Mouse (Mus musculus): ENCODE results near the gene Fut2.

Gene Fut2

DNA sequence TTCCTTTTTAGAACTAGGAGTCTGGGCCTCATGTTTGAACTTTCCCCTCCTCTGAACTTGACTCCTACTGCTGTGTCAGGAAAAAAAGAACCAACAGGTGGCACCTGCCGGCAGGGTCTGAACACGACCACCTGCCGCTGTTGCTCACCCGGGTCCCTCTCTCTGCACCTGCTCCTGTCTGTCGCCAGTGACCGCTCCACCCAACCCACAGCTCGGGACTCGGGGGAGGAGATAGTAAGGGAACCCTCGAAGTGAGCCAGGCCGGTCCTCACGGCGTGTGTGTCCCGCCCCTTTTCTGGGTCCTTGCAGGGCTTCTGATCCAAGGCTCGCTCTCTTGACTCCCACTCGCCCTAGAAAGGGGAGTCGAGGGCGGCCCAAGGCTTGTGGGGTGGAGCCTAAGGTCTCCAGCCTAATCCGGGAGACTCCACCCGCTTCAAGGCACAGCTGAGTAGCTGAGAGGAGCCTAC lies 26.6 kb downstream of the Fut2 start, which contains the start of gene Mamstr:
Gene Mamstr (plus strand): TSS at position 417 of the 467 bp plus-strand sequence.
- in situ Hi-C loops (cut with MseI, MboI): no loop called here

GRCm38 (mm10) chr7:45638623-45639401 lies 27.4 kb downstream of the Fut2 start:
- in situ Hi-C loops (cut with MseI, MboI): no loop called here

GRCm38 (mm10) chr7:45637710-45638109 lies 28.5 kb downstream of the Fut2 start:
- in situ Hi-C loops (cut with MseI, MboI): no loop called here

GRCm38 (mm10) chr7:45635711-45636688 lies 30.2 kb downstream of the Fut2 start:
- in situ Hi-C loops (cut with MseI, MboI): no loop called here

- in situ Hi-C loops (cut with MseI, MboI): no loop called here
Observed at GRCm38 (mm10) chr7:45634946-45635681, 31.1 kb downstream of the Fut2 start.

DNA sequence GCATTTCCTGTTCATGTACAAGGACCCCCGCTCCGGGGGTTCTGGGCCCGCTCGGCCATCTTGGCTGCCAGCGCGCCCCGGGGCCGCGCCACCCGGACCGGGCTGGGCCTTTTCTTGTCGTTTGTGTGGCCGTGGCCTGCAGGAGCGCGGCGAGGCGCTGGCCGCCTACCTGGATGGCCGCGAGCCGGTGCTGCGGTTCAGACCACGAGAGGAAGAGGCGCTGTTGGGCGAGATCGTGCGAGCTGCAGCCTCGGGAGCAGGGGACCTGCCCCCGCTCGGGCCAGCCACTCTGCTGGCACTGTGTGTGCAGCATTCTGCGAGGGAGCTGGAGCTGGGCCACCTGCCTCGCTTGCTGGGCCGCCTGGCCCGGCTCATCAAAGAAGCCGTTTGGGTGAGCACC lies 33.7 kb downstream of the Fut2 start:
- in situ Hi-C loops (cut with MseI, MboI): no loop called here

- in situ Hi-C loops (cut with MseI, MboI): no loop called here
Observed at GRCm38 (mm10) chr7:45630064-45630907, 35.9 kb downstream of the Fut2 start.

GRCm38 (mm10) chr7:45628364-45629294 lies 37.6 kb downstream of the Fut2 start:
- in situ Hi-C loops (cut with MseI, MboI): no loop called here

DNA sequence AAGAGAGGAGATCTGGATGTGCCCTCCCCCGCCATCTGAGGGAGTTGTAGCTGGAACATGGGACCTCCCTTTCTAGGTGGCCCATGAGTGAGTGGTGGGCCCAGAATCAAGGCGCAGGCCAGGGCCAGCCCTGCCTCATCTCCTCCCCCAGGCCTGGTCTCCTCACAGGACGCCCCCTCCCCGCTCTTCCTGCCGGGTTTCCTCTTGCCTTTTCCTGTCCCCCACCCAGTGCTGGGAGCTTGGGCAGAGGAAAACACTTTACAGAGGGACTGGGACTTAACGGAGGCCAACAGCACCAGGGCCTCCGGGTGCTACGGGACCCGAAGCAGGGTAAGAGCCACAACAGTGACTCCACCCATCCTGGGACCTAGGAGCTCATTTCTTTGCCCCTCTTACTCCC lies 38.9 kb downstream of the Fut2 start, which contains the start of gene Rasip1:
Gene Rasip1 (plus strand): TSS at position 228 of the 400 bp plus-strand sequence.
- in situ Hi-C loops (cut with MseI, MboI): no loop called here

- in situ Hi-C loops (cut with MseI, MboI): no loop called here
Observed at GRCm38 (mm10) chr7:45626571-45627076, 39.6 kb downstream of the Fut2 start.

- in situ Hi-C loops (cut with MseI, MboI): no loop called here
Observed at GRCm38 (mm10) chr7:45625481-45625880, 40.7 kb downstream of the Fut2 start.

DNA sequence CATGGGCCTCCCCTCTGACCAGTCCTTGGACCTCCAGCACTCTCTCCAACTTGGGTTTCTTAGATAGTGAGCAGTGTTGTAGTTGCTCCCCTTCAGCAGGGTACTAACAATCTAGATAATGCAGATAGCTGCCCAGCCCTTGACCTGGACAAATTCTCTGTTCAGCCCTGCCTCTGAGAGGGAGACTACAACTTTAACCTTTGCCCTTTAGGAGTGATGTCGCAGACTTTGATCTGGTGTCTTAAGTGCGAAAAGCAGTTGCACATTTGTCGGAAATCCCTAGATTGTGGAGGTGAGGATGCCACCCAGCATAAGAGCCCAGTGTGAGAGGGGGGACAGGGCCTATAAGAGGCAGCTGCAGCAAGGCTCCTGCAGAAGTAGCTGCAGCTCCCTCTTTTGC lies 41.5 kb downstream of the Fut2 start:
- in situ Hi-C loops (cut with MseI, MboI): no loop called here

DNA sequence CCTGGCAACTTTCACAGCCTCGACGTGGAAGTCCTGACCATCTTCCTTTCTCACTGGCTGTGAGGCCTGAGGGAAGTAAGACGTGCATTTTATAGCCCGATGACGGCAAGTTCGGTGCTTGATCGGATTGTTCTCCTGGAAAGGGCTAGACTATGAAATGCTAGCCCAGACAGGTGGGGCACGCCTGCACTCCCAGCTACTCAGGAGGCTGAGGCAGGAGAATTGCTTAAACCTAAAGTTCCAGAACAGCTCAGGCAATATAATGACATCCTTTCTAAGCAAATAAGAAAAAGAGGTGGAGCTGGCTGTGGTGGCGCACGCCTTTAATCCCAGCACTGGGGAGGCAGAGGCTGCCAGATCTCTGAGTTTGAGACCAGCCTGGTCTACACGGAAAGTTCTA lies 42.7 kb downstream of the Fut2 start:
- in situ Hi-C loops (cut with MseI, MboI): no loop called here

DNA sequence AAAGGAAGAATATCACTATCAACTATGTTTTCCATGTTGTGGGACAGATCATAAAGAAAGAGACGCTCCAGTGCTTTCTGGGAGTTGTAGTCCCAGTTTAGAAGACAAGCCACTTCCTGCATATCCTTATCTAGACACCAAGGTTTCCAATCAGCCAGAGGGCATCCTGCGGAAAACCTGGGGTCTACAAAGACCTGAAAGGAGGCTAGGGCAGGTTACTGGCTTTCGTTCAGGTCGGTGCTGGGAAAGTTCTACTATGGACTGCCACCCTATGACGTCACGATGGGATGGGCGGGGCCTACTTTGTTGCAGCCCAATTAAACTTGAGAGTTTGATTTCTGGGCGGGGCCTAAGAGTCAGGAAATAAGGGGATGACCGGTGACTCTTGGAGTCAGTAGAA lies 44.8 kb downstream of the Fut2 start, which contains the start of gene Izumo1:
Gene Izumo1 (plus strand): TSS at position 369 of the 400 bp plus-strand sequence.
- in situ Hi-C loops (cut with MseI, MboI): no loop called here

GRCm38 (mm10) chr7:45619592-45619991 lies 46.6 kb downstream of the Fut2 start:
- in situ Hi-C loops (cut with MseI, MboI): no loop called here

- in situ Hi-C loops (cut with MseI, MboI): no loop called here
Observed at GRCm38 (mm10) chr7:45618316-45618715, 47.9 kb downstream of the Fut2 start.

GRCm38 (mm10) chr7:45617042-45617695 lies 49.0 kb downstream of the Fut2 start, which contains the start of gene Fut1:
Fut1 (plus strand) TSS chr7:45617289.
- in situ Hi-C loops (cut with MseI, MboI): no loop called here

- in situ Hi-C loops (cut with MseI, MboI): no loop called here
Observed at GRCm38 (mm10) chr7:45616277-45616676, 49.9 kb downstream of the Fut2 start.

DNA sequence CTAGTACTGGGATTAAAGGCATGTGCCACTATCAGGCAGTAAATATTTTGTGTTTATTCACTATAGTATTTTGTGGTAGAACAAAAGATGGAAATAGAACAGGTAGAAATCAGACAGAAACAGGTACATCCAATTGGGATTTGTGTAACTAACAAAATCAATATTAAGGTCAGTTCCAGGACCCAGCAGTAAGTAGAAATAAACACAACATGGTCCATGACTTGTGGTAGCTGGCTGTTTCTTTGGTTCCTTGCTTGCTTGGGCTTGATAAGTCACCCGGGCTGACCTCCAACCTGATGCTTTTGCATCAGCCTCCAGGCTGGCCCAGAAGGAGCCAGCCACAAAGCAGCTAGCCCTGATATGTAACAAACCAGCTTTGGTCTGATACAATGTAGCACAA lies 56.7 kb downstream of the Fut2 start:
- in situ Hi-C loops (cut with MseI, MboI): no loop called here

All from mouse trophoblast stem cell (cell line).